Mouse (Mus musculus) lung, postnatal 14 days (tissue): ENCODE measurements around the gene Msh5.
A peak's percentile ranks its signal among the peaks of the same experiment; 100 is the strongest.
"Not testable (repeated sequence)": the region's sequence is repeated elsewhere in the genome, so short reads cannot be mapped to it uniquely, and the experiment has no call there.

Experiments
- DNase-seq: peaks from one replicate; pipeline ENCODE4 v3.0.0; 2021

The Msh5 gene

GRCm38 (mm10) chr17:35000717-35001451 lies 45.7 kb downstream of the Msh5 start, which contains the start of gene Vars:
TSS of gene Vars (plus strand) at chr17:35000987.
- peak; percentile 84 for DNase-seq

GRCm38 (mm10) chr17:34999871-35000716 lies 46.5 kb downstream of the Msh5 start:
- DNase-seq = not testable (repeated sequence)

GRCm38 (mm10) chr17:34998526-34999430 lies 47.8 kb downstream of the Msh5 start:
- no peak for DNase-seq

- no peak for DNase-seq
Measured at GRCm38 (mm10) chr17:34997142-34997483, 49.4 kb downstream of the Msh5 start.

GRCm38 (mm10) chr17:34996411-34997141 lies 50.0 kb downstream of the Msh5 start:
- DNase-seq = no peak

- DNase-seq = not testable (repeated sequence)
Measured at GRCm38 (mm10) chr17:34995927-34996326, 50.6 kb downstream of the Msh5 start.

- not testable (repeated sequence) for DNase-seq
Measured at GRCm38 (mm10) chr17:34995192-34995591, 51.4 kb downstream of the Msh5 start.

GRCm38 (mm10) chr17:34994751-34995150 lies 51.8 kb downstream of the Msh5 start:
- DNase-seq = no peak

GRCm38 (mm10) chr17:34984218-34984617 lies 62.3 kb downstream of the Msh5 start:
- DNase-seq = peak; percentile 40

- DNase-seq = no peak
Measured at GRCm38 (mm10) chr17:34982328-34982727, 64.2 kb downstream of the Msh5 start.

GRCm38 (mm10) chr17:34981690-34982180 lies 64.8 kb downstream of the Msh5 start, which contains the start of gene Lsm2:
TSS of gene Lsm2 (plus strand) at chr17:34981862.
- DNase-seq = peak; percentile 91

- DNase-seq = peak; percentile 39
Measured at GRCm38 (mm10) chr17:34980655-34981054, 65.9 kb downstream of the Msh5 start.

- DNase-seq = no peak
Measured at GRCm38 (mm10) chr17:34979631-34980030, 66.9 kb downstream of the Msh5 start.
